Mouse (Mus musculus) MEL (cell line): ENCODE measurements around the gene Col15a1. TPM values are rescaled to one million over a fixed set of nuclear protein-coding genes. Genes with fewer than 3 reads are reported as not detected.

ENCODE experiments used
- DNase-seq: peaks from one replicate; pipeline ENCODE4 v3.0.0; 2011; ENCODE audit warnings: low read depth, low spot score
- H3K27ac ChIP-seq: 2 replicates; pipeline ENCODE4 v1.5.1; 2012; ENCODE audit warnings: low read depth, mild to moderate bottlenecking, control low read depth, low read length, moderate library complexity; ENCODE audit not compliant: control insufficient read depth
- H3K27me3 ChIP-seq, 2 experiments: fragments of 150-350 bp in 1 of 2; sonication (generic) in 1 of 2; 2 replicates each; pipeline ENCODE4 v1.6.1; 2012; ENCODE audit warnings: low read length in 2 of 2, mild to moderate bottlenecking in 2 of 2, improper control_type of control experiment in 1 of 2, moderate library complexity in 1 of 2; ENCODE audit not compliant: insufficient read depth in 2 of 2, control insufficient read depth in 1 of 2
- H3K36me3 ChIP-seq, 2 experiments: 2 replicates each; pipeline ENCODE4 v1.6.1; 2012 to 2014; ENCODE audit warnings: low read length in 2 of 2, improper control_type of control experiment in 1 of 2, inconsistent platforms in 1 of 2, mild to moderate bottlenecking in 1 of 2; ENCODE audit not compliant: insufficient read depth in 2 of 2, control insufficient read depth in 1 of 2
- H3K4me1 ChIP-seq, 2 experiments: fragments of 150-350 bp in 1 of 2; sonication (generic) in 1 of 2; 2 replicates each; pipeline ENCODE4 v1.6.1; 2012; ENCODE audit warnings: low read length in 2 of 2, improper control_type of control experiment in 1 of 2, mild to moderate bottlenecking in 1 of 2; ENCODE audit not compliant: insufficient read depth in 2 of 2, control insufficient read depth in 1 of 2
- H3K4me3 ChIP-seq, 2 experiments: fragments of 150-350 bp in 1 of 2; sonication (generic) in 1 of 2; 2 replicates each; pipeline ENCODE4 v1.5.1; 2012; ENCODE audit warnings: low read depth in 2 of 2, low read length in 2 of 2, mild to moderate bottlenecking in 2 of 2, moderate library complexity in 2 of 2, control low read depth in 1 of 2, improper control_type of control experiment in 1 of 2; ENCODE audit not compliant: control insufficient read depth in 1 of 2, insufficient read depth in 1 of 2
- H3K79me2 ChIP-seq: 2 replicates; pipeline ENCODE4 v1.6.1; 2012; ENCODE audit warnings: mild to moderate bottlenecking, low read length, moderate library complexity; ENCODE audit not compliant: control insufficient read depth, poor library complexity, insufficient read depth
- H3K9ac ChIP-seq: 2 replicates; pipeline ENCODE4 v1.6.1; 2012; ENCODE audit warnings: low read depth, mild to moderate bottlenecking, control low read depth, low read length, moderate library complexity; ENCODE audit not compliant: control insufficient read depth, poor library complexity, severe bottlenecking
- H3K9me3 ChIP-seq: fragments of 150-350 bp; sonication (generic); replicated peaks from 2 replicates; pipeline ENCODE4 v1.6.1; 2012; ENCODE audit warnings: mild to moderate bottlenecking, low read length, improper control_type of control experiment, moderate library complexity; ENCODE audit not compliant: insufficient read depth
- BHLHE40 ChIP-seq: IDR thresholded peaks from 2 replicates; pipeline ENCODE4 v1.6.1; 2012; ENCODE audit warnings: low read depth, mild to moderate bottlenecking, inconsistent platforms, low read length, improper control_type of control experiment, borderline replicate concordance
- CTCF ChIP-seq, 3 experiments: IDR thresholded peaks in 2 of 3; conservative IDR thresholded peaks in 1 of 3; 2 replicates each; pipeline ENCODE4 v1.5.1; 2011 to 2012; ENCODE audit warnings: low read length in 3 of 3, low read depth in 2 of 3, mild to moderate bottlenecking in 2 of 3, improper control_type of control experiment in 1 of 3, inconsistent platforms in 1 of 3, mixed read lengths in 1 of 3, moderate library complexity in 1 of 3; ENCODE audit not compliant: control insufficient read depth in 1 of 3, insufficient read depth in 1 of 3, poor library complexity in 1 of 3, severe bottlenecking in 1 of 3
- ELF1 ChIP-seq: IDR thresholded peaks from 2 replicates; pipeline ENCODE4 v1.6.1; 2014; ENCODE audit warnings: low read depth, mild to moderate bottlenecking, inconsistent platforms, low read length, improper control_type of control experiment, moderate library complexity
- EP300 ChIP-seq, 2 experiments: IDR thresholded peaks; 2 replicates each; pipeline ENCODE4 v1.6.1; 2011; ENCODE audit warnings: improper control_type of control experiment in 2 of 2, low read length in 2 of 2, low read depth in 1 of 2, mild to moderate bottlenecking in 1 of 2
- GATA1 ChIP-seq: IDR thresholded peaks from 2 replicates; pipeline ENCODE4 v1.6.1; 2011; ENCODE audit warnings: low read depth, low read length, improper control_type of control experiment
- HCFC1 ChIP-seq: IDR thresholded peaks from 2 replicates; pipeline ENCODE4 v1.6.1; 2012; ENCODE audit warnings: low read depth, mild to moderate bottlenecking, inconsistent platforms, low read length, improper control_type of control experiment, moderate library complexity
- JUND ChIP-seq: IDR thresholded peaks from 2 replicates; pipeline ENCODE4 v1.6.1; 2011; ENCODE audit warnings: low read depth, mild to moderate bottlenecking, improper control_type of control experiment, low read length
- KAT2A ChIP-seq: conservative IDR thresholded peaks from 2 replicates; pipeline ENCODE4 v1.6.1; 2012; ENCODE audit warnings: low read depth, low read length, improper control_type of control experiment, inconsistent platforms
- MAZ ChIP-seq: IDR thresholded peaks from 2 replicates; pipeline ENCODE4 v1.6.1; 2012; ENCODE audit warnings: low read depth, mild to moderate bottlenecking, inconsistent platforms, low read length, improper control_type of control experiment
- MYB ChIP-seq: IDR thresholded peaks from 2 replicates; pipeline ENCODE4 v1.6.1; 2011; ENCODE audit warnings: mild to moderate bottlenecking, low read depth, low read length, improper control_type of control experiment
- MYC ChIP-seq: IDR thresholded peaks from 2 replicates; pipeline ENCODE4 v1.6.1; 2011; ENCODE audit warnings: low read depth, mild to moderate bottlenecking, low read length, improper control_type of control experiment, moderate library complexity
- NRF1 ChIP-seq: IDR thresholded peaks from 2 replicates; pipeline ENCODE4 v1.6.1; 2014; ENCODE audit warnings: low read depth, mild to moderate bottlenecking, inconsistent platforms, low read length, improper control_type of control experiment, moderate library complexity; ENCODE audit not compliant: poor library complexity, insufficient read depth, severe bottlenecking
- RAD21 ChIP-seq: IDR thresholded peaks from 2 replicates; pipeline ENCODE4 v1.6.1; 2011; ENCODE audit warnings: mild to moderate bottlenecking, low read depth, low read length, improper control_type of control experiment
- RCOR1 ChIP-seq: IDR thresholded peaks from 2 replicates; pipeline ENCODE4 v1.6.1; 2012; ENCODE audit warnings: low read depth, mild to moderate bottlenecking, inconsistent platforms, low read length, improper control_type of control experiment
- SIN3A ChIP-seq: IDR thresholded peaks from 2 replicates; pipeline ENCODE4 v1.6.1; 2012; ENCODE audit warnings: low read length, improper control_type of control experiment, inconsistent platforms
- TAL1 ChIP-seq: IDR thresholded peaks from 2 replicates; pipeline ENCODE4 v1.6.1; 2012; ENCODE audit warnings: mild to moderate bottlenecking, inconsistent platforms, low read length, moderate library complexity, mixed read lengths
- TBP ChIP-seq: IDR thresholded peaks from 2 replicates; pipeline ENCODE4 v1.8.0; 2011; ENCODE audit warnings: low read depth, low read length, improper control_type of control experiment
- USF1 ChIP-seq: IDR thresholded peaks from 2 replicates; pipeline ENCODE4 v1.6.1; 2014; ENCODE audit warnings: low read depth, mild to moderate bottlenecking, inconsistent platforms, low read length, improper control_type of control experiment, moderate library complexity
- USF2 ChIP-seq, 2 experiments: IDR thresholded peaks; 2 replicates each; pipeline ENCODE4 v1.6.1; 2011 to 2012; ENCODE audit warnings: improper control_type of control experiment in 2 of 2, low read length in 2 of 2, borderline replicate concordance in 1 of 2, inconsistent platforms in 1 of 2, low read depth in 1 of 2, mild to moderate bottlenecking in 1 of 2; ENCODE audit not compliant: insufficient read depth in 1 of 2
- polyA plus RNA-seq, 2 experiments: library from polyadenylated mRNA; stranded (reverse) in 1 of 2; unstranded in 1 of 2; fragments of >175 nt in 1 of 2; fragments of >200 nt in 1 of 2; gene quantifications; 2 replicates each; pipeline versions ENCODE4 v1.2.1 to v1.2.4; 2012; ENCODE audit warnings: low replicate concordance in 2 of 2, low read depth in 1 of 2; ENCODE audit not compliant: insufficient read length in 2 of 2, insufficient read depth in 1 of 2, missing spikeins in 1 of 2
- total RNA-seq: library from RNA; depleted of rRNA; stranded (reverse); fragments of 300-350 nt; gene quantifications from 2 replicates; pipeline ENCODE4 v1.2.3, GENCODE M21; 2012

Gene Col15a1
- total and polyA plus RNA-seq, 3 experiments, result 2.2 to 2.6 TPM; not detected in 1

DNA sequence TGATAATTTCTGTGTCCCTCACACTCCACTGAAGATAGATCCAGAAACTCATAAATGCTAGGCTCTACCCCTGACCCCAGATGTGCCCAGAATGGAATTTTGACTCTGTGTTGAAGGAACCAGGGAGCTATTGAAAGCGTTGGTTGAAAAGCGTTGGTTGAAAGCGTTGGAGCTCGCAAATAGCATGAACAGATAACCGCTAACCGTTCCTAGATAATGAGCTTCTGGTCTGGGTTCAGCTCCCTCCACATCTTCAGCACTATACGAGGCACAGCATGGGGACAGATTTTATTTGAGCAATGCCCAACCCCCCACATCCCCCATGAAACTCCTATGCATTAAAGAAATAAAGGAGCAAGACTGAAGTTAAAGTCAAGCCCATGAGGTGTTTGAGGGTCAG is 28.1 kb downstream of the Col15a1 start (continued):
- TF ChIP-seq NRF1 (no peak), MYB (peak; percentile 98), HCFC1 (0 out of 2 replicates have a peak, but pooled peaks have one; percentile 33), KAT2A (no peak), RAD21 (no peak), EP300 (IDR thresholded peaks at IDR 0.05; ENCODE audit: low read depth in 1 of 2, low read length in 2 of 2) (peak; percentile 88 to 92), RCOR1 (peak; percentile 74), JUND (no peak), TAL1 (no peak), TBP (0 out of 2 replicates have a peak, but pooled peaks have one; percentile 36), MYC (peak; percentile 47; the same call in 1 of the 2 replicates)
- TF ChIP-seq, all 39 proteins: peak for 15

DNA sequence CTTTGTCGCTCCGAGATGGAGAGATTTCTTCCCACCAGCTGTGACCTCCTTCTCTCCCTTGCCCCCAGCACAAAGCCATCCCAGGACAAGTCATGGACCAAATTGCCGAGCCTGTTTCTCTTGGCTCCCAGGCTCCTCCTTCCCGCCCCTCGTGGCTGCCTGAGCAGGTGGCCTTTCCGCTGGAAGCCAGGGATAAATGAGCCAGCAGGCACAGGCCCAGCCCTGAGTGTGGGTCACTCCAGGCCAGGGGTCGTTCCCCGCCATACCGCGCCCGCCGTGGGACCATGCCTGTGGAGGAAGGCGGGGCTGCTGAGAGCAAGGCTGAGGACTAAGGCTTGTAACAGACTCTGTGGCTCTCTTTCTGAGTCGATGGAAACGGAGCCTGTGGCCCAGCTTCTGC is 29.3 kb downstream of the Col15a1 start:
- TF ChIP-seq USF1, result no peak
- TF ChIP-seq USF2 (IDR thresholded peaks at IDR 0.05; ENCODE audit: borderline replicate concordance in 1 of 2, insufficient read depth in 1 of 2, low read depth in 1 of 2, low read length in 2 of 2), result no peak
- TF ChIP-seq BHLHE40, result no peak
- no peak for TF ChIP-seq MYC
- no peak for TF ChIP-seq ELF1
- no peak for TF ChIP-seq SIN3A
- no peak for TF ChIP-seq MAZ
- no peaks in the 10 kb centered on the region; a peak in 1 of 4 replicates for H3K27me3 ChIP-seq
- no peaks in the 10 kb centered on the region for H3K9me3 ChIP-seq
- no peak for DNase-seq
- no peak overlapping the region for H3K4me3 ChIP-seq
- H3K4me1 ChIP-seq, result peaks cover 15 to 49% of the 10 kb centered on the region in 2 experiments
- peaks cover 0 to 42% of the 10 kb centered on the region in 2 experiments; a peak in 2 of 4 replicates for H3K36me3 ChIP-seq
- no peaks in the 10 kb centered on the region for H3K79me2 ChIP-seq
- H3K9ac ChIP-seq, result no peak overlapping the region
- H3K27ac ChIP-seq, result no peak overlapping the region

DNA sequence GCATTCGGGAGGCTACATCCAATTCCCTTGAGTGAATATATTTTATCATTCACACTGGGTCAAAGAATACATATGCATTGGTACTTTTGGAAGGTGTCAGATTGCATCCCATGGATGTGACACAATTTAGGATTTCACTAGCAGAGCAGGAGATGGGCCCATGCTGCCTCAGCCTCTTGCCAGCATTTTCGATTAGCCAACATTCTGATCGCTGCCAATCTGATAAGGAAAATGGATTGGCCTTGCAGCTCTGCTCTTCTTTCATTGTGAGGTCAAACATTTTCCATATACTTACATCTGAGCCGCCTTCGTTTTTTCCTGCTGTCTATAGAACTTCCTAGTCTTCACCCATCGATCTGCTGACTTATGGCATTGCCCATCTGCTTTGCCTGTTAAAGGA is 31.2 kb downstream of the Col15a1 start:
- DNase-seq, result no peak
- H3K36me3 ChIP-seq, result peaks cover 0 to 41% of the 10 kb centered on the region in 2 experiments; a peak in 2 of 4 replicates
- H3K4me1 ChIP-seq, result peaks cover 15 to 49% of the 10 kb centered on the region in 2 experiments
- TF ChIP-seq CTCF (IDR thresholded peaks at IDR 0.05 in 2 of 3, conservative IDR thresholded peaks at IDR 0.05 in 1 of 3; ENCODE audit: control insufficient read depth in 1 of 3, insufficient read depth in 1 of 3, low read depth in 2 of 3, low read length in 3 of 3, poor library complexity in 1 of 3, severe bottlenecking in 1 of 3), result no peak
- peak; percentile 41; the same call in 1 of the 2 replicates for TF ChIP-seq GATA1
- TF ChIP-seq, all 39 proteins: peak for 1
- Histone ChIP-seq H3K4me3 (no peak overlapping the region), H3K79me2 (no peaks in the 10 kb centered on the region), H3K27ac (no peak overlapping the region), H3K9me3 (no peaks in the 10 kb centered on the region), H3K27me3 (no peaks in the 10 kb centered on the region; a peak in 1 of 4 replicates), H3K9ac (no peak overlapping the region)
